19 mouse cellular contexts compared by ENCODE assay signal in genomic region chr3:146063146-146063545, GRCm38 (mm10). TPM values are rescaled to one million over a fixed set of nuclear protein-coding genes. Genes with fewer than 3 reads are reported as not detected.
"Had no signal": no experiment of that assay in that cellular context is flagged by ENCODE, and none has a peak within 500 bp of the region (broad histone marks: within the 10 kb centered on the region; RNA-seq: fewer than 3 reads in every experiment).

No protein-coding gene starts in this region.

- H3K9me3 ChIP-seq: limb, embryonic 13.5 days; midbrain, embryonic 13.5 days; neural tube, embryonic 15.5 days had no signal

- H3K27ac ChIP-seq: limb, embryonic 13.5 days; liver, embryonic 14.5 days; midbrain, embryonic 13.5 days; neural tube, embryonic 15.5 days had no signal

- H3K4me2 ChIP-seq: limb, embryonic 13.5 days; midbrain, embryonic 13.5 days; neural tube, embryonic 15.5 days had no signal

- H3K36me3 ChIP-seq: limb, embryonic 13.5 days; midbrain, embryonic 13.5 days; neural tube, embryonic 15.5 days had no signal

- ATAC-seq: intestine, postnatal 0 days; lung, postnatal 0 days; midbrain, embryonic 13.5 days had no signal

- DNase-seq: kidney, adult 8-10 months; kidney, postnatal 25 days; left cerebral cortex, postnatal 4 days; lung, adult 2 months; lung, postnatal 36 days; right cerebral cortex, postnatal 4 days; spleen, adult 18-20 months had no signal

- H3K4me1 ChIP-seq: midbrain, embryonic 13.5 days; neural tube, embryonic 15.5 days had no signal

- H3K9ac ChIP-seq: limb, embryonic 13.5 days; liver, embryonic 14.5 days; midbrain, embryonic 13.5 days; neural tube, embryonic 15.5 days had no signal

- H3K27me3 ChIP-seq: limb, embryonic 13.5 days; midbrain, embryonic 13.5 days; neural tube, embryonic 15.5 days had no signal

- H3K4me3 ChIP-seq: limb, embryonic 13.5 days; midbrain, embryonic 13.5 days; neural tube, embryonic 15.5 days had no signal

RNA-seq across cellular contexts. Expression of gene Wdr63, which starts 44.8 kb away (rescaled TPM):
- total RNA-seq: megakaryocyte progenitor cell, adult 5-6 weeks had no signal
- polyA plus RNA-seq: neural tube, embryonic 11.5 days had no signal

RNA-seq across cellular contexts. Expression of gene Mcoln3, which starts 54.1 kb away (rescaled TPM):
- total RNA-seq: layer of hippocampus, adult 18-20 months; left cerebral cortex, adult 18-20 months; left cerebral cortex, postnatal 10 days; liver, adult 2 months had no signal
- polyA plus RNA-seq: liver, adult 2 months had no signal
